ENCODE assay signal across 9 mouse cellular contexts in the genomic region with DNA sequence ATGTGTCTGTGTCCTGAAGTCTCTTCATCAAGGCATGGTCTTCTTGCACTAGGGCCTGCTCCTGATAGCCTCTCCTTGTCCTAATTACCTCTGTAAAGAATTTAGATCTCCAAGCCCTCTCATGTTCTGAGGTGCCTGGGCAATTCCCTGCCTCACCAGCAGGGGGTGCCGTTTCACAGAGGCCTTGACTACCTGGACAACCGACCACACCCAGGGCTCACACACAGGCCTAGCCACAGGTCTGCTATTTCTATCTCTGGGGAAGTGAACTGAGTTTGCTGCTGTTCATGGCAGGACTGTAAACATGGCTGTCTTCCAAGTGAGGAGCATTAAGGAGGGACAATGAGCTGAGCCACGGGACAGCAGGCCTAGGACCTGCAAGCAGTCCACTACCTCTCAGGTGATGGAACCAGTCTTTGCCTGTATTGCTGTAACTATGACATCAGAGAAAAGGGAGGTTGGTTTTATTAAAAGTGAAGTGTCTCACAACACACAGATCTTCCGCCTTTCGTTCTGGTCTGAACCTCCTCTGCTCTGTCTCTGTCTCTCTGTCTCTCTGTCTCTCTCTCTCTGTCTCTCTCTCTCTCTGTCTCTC. TPM values are rescaled to one million over a fixed set of nuclear protein-coding genes. Genes with fewer than 3 reads are reported as not detected.
A peak's percentile ranks its signal among the peaks of the same experiment; 100 is the strongest.
DNase-seq lines count a peak whose midpoint lies in the region; ATAC-seq and TF ChIP-seq lines count a peak whose summit lies in the region.
"Had no signal": no experiment of that assay in that cellular context is flagged by ENCODE, and none has a peak within 500 bp of the region (broad histone marks: within the 10 kb centered on the region; RNA-seq: fewer than 3 reads in every experiment).

No protein-coding gene starts in this region.

- no peaks in the 10 kb centered on the region for H3K36me3 ChIP-seq in midbrain, embryonic 10.5 days
- no peaks in the 10 kb centered on the region for H3K36me3 ChIP-seq in midbrain, embryonic 16.5 days (ENCODE audit: control insufficient read depth, insufficient read depth, low read length)
- no peaks in the 10 kb centered on the region for H3K36me3 ChIP-seq in liver, postnatal 0 days (replicated peaks; ENCODE audit: insufficient read depth, low read length)
- H3K36me3 ChIP-seq in stomach, embryonic 14.5 days (ENCODE audit: control insufficient read depth, insufficient read depth, low read length) = no peaks in the 10 kb centered on the region
- H3K36me3 ChIP-seq: heart, embryonic 13.5 days had no signal

- no peaks in the 10 kb centered on the region for H3K27me3 ChIP-seq in midbrain, embryonic 10.5 days (ENCODE audit: low read depth, poor library complexity, severe bottlenecking)
- H3K27me3 ChIP-seq in midbrain, embryonic 16.5 days (ENCODE audit: control insufficient read depth, insufficient read depth, low read depth, low read length) = no peaks in the 10 kb centered on the region
- no peaks in the 10 kb centered on the region for H3K27me3 ChIP-seq in liver, postnatal 0 days (ENCODE audit: insufficient read depth, low read length)
- H3K27me3 ChIP-seq in stomach, embryonic 14.5 days (ENCODE audit: control insufficient read depth, insufficient read depth, low read length) = no peaks in the 10 kb centered on the region
- H3K27me3 ChIP-seq: heart, embryonic 13.5 days had no signal

- no peak overlapping the region for H3K9ac ChIP-seq in midbrain, embryonic 16.5 days (ENCODE audit: low read depth, low read length)
- H3K9ac ChIP-seq in liver, postnatal 0 days (replicated peaks) = no peak overlapping the region
- H3K9ac ChIP-seq in stomach, embryonic 14.5 days (replicated peaks; ENCODE audit: low read depth, low read length) = no peak overlapping the region
- H3K9ac ChIP-seq: heart, embryonic 13.5 days had no signal

- WGBS in midbrain, embryonic 10.5 days = 68% methylated on average over 5 of the region's 5 CpGs
- 62% methylated on average over 5 of the region's 5 CpGs for WGBS in midbrain, embryonic 16.5 days
- 49% methylated on average over 5 of the region's 5 CpGs for WGBS in liver, postnatal 0 days (ENCODE audit: insufficient replicate concordance)
- WGBS in stomach, embryonic 14.5 days = 49% methylated on average over 5 of the region's 5 CpGs

- no peak for ATAC-seq in midbrain, embryonic 16.5 days
- ATAC-seq in liver, postnatal 0 days = peak; percentile 80
- ATAC-seq in stomach, embryonic 14.5 days (ENCODE audit: insufficient number of reproducible peaks, insufficient read depth, low FRiP score, low read depth) = no peak
- ATAC-seq in frontal cortex, adult (ENCODE audit: low TSS enrichment) = no peak

- peaks cover 16% of the 10 kb centered on the region; the same call in 1 of the 2 replicates for H3K9me3 ChIP-seq in midbrain, embryonic 10.5 days (replicated peaks)
- no peaks in the 10 kb centered on the region; the same call in 1 of the 2 replicates for H3K9me3 ChIP-seq in midbrain, embryonic 16.5 days (replicated peaks; ENCODE audit: control insufficient read depth, low read length, poor library complexity, severe bottlenecking)
- H3K9me3 ChIP-seq in liver, postnatal 0 days (ENCODE audit: low read length) = 0 out of 2 replicates have a peak, but pooled peaks cover 2% of the 10 kb centered on the region
- H3K9me3 ChIP-seq in stomach, embryonic 14.5 days (ENCODE audit: control insufficient read depth, low read depth, low read length) = no peaks in the 10 kb centered on the region; the same call in 1 of the 2 replicates

- H3K4me1 ChIP-seq in midbrain, embryonic 10.5 days = no peaks in the 10 kb centered on the region
- H3K4me1 ChIP-seq in midbrain, embryonic 16.5 days (ENCODE audit: control insufficient read depth, insufficient read depth, low read length) = no peaks in the 10 kb centered on the region
- peaks cover 2% of the 10 kb centered on the region; the same call in 1 of the 2 replicates for H3K4me1 ChIP-seq in liver, postnatal 0 days (ENCODE audit: insufficient read depth)
- H3K4me1 ChIP-seq in stomach, embryonic 14.5 days (ENCODE audit: control insufficient read depth, insufficient read depth, low read length) = no peaks in the 10 kb centered on the region
- H3K4me1 ChIP-seq: heart, embryonic 13.5 days had no signal

- H3K4me2 ChIP-seq in midbrain, embryonic 16.5 days (ENCODE audit: low read length) = no peak overlapping the region
- H3K4me2 ChIP-seq in liver, postnatal 0 days (ENCODE audit: low read depth, low read length) = 0 out of 2 replicates have a peak overlapping the region, but pooled peaks have one; percentile 7
- no peak overlapping the region for H3K4me2 ChIP-seq in stomach, embryonic 14.5 days (replicated peaks; ENCODE audit: low read depth, low read length)
- H3K4me2 ChIP-seq: heart, embryonic 13.5 days had no signal

- TF ChIP-seq CTCF in liver, postnatal 0 days (IDR thresholded peaks at IDR 0.05; ENCODE audit: low read depth) = peak; percentile 96

- peak; percentile 22 for DNase-seq in midbrain, embryonic 10.5 days (ENCODE audit: low spot score)
- peak; percentile 78 for DNase-seq in NIH3T3 (ENCODE audit: low read depth)
- peak; percentile 42 to 55 for DNase-seq in cerebellum, postnatal 36 days
- DNase-seq in induced T-regulatory cell, adult 2 months (ENCODE audit: low read depth) = peak; percentile 81
- DNase-seq in liver, postnatal 0 days = peak; percentile 87

- no peak for TF ChIP-seq EP300 in liver, postnatal 0 days (IDR thresholded peaks at IDR 0.05; ENCODE audit: low read depth)

- H3K27ac ChIP-seq in midbrain, embryonic 10.5 days (replicated peaks) = no peak overlapping the region
- no peak overlapping the region for H3K27ac ChIP-seq in midbrain, embryonic 16.5 days (ENCODE audit: low read length)
- peak overlapping the region; percentile 79 for H3K27ac ChIP-seq in liver, postnatal 0 days (ENCODE audit: low read depth)
- H3K27ac ChIP-seq in stomach, embryonic 14.5 days (ENCODE audit: low read length) = peak overlapping the region; percentile 2; the same call in 1 of the 2 replicates
- H3K27ac ChIP-seq: heart, embryonic 13.5 days had no signal

- H3K4me3 ChIP-seq in midbrain, embryonic 10.5 days = no peak overlapping the region
- H3K4me3 ChIP-seq in midbrain, embryonic 16.5 days (ENCODE audit: low read depth, low read length) = no peak overlapping the region
- H3K4me3 ChIP-seq in liver, postnatal 0 days (ENCODE audit: low read depth, low read length) = no peak overlapping the region
- no peak overlapping the region for H3K4me3 ChIP-seq in stomach, embryonic 14.5 days (ENCODE audit: low read depth, low read length)
- H3K4me3 ChIP-seq: heart, embryonic 13.5 days had no signal

RNA-seq across cellular contexts. Expression of gene Ets2, which starts 42.9 kb away (rescaled TPM):
- 16.2 and 16.8 TPM in 2 replicates for polyA plus RNA-seq in midbrain, embryonic 10.5 days (2016; fragmentation: Nextera tagmentation; extraction: Ambion mirVana)
- polyA plus RNA-seq in midbrain, embryonic 16.5 days (2015; fragmentation: Nextera tagmentation; extraction: Ambion mirVana) = 21.2 and 21.9 TPM in 2 replicates
- 13.2 and 13.5 TPM in 2 replicates for polyA plus RNA-seq in liver, postnatal 0 days (2015; fragmentation: Nextera tagmentation; extraction: Ambion mirVana)
- polyA plus RNA-seq in stomach, embryonic 14.5 days (2014; fragmentation: Nextera tagmentation; extraction: Ambion mirVana) = 37.9 and 45.1 TPM in 2 replicates

Comparison
In these comparisons a context has a peak if more than half of its experiments do, and no peak if none do; other contexts are left out.
1. DNase-seq: peak in every context shown above with its lines; median percentile 87 in liver, postnatal 0 days; 81 in induced T-regulatory cell, adult 2 months; 78 in NIH3T3; 48 in cerebellum, postnatal 36 days; 22 in midbrain, embryonic 10.5 days.
2. H3K27ac ChIP-seq: peak in liver, postnatal 0 days (single experiment) and stomach, embryonic 14.5 days (single experiment); none in midbrain, embryonic 10.5 days (single experiment) and midbrain, embryonic 16.5 days (single experiment).